Mouse (Mus musculus) limb, embryonic 11.5 days (tissue): ENCODE measurements around the gene Diras2. TPM values are rescaled to one million over a fixed set of nuclear protein-coding genes. Genes with fewer than 3 reads are reported as not detected.

Experiments
- ATAC-seq: fragments of 200-750 bp; cut with Nextera tagmentation; 2 replicates; pipeline ENCODE4 v1.8.0; 2017; ENCODE audit warnings: low read depth; ENCODE audit not compliant: insufficient number of reproducible peaks, low FRiP score, low TSS enrichment
- DNase-seq: peaks from one replicate; pipeline ENCODE4 v3.0.0-alpha.2; 2015; ENCODE audit warnings: low spot score
- H3K27ac ChIP-seq: fragments of 300-500 bp; sonication (generic); replicated peaks from 2 replicates; pipeline ENCODE4 v1.5.1; 2014; ENCODE audit warnings: low read depth, mild to moderate bottlenecking, low read length
- H3K27me3 ChIP-seq: fragments of 300-500 bp; sonication (generic); 2 replicates; pipeline ENCODE4 v1.6.1; 2014; ENCODE audit warnings: mild to moderate bottlenecking, low read length, mixed read lengths; ENCODE audit not compliant: control insufficient read depth, insufficient read depth
- H3K36me3 ChIP-seq: fragments of 300-500 bp; sonication (generic); 2 replicates; pipeline ENCODE4 v1.6.1; 2014; ENCODE audit warnings: mild to moderate bottlenecking, low read length, moderate library complexity, mixed read lengths; ENCODE audit not compliant: control insufficient read depth, insufficient read depth
- H3K4me1 ChIP-seq: fragments of 300-500 bp; sonication (generic); 2 replicates; pipeline ENCODE4 v1.6.1; 2014; ENCODE audit warnings: low read length, mixed read lengths; ENCODE audit not compliant: control insufficient read depth, insufficient read depth
- H3K4me2 ChIP-seq: fragments of 300-500 bp; sonication (generic); 2 replicates; pipeline ENCODE4 v1.6.1; 2014; ENCODE audit warnings: low read depth, mild to moderate bottlenecking, moderate library complexity; ENCODE audit not compliant: severe bottlenecking
- H3K4me3 ChIP-seq: fragments of 300-500 bp; sonication (generic); 2 replicates; pipeline ENCODE4 v1.5.1; 2014; ENCODE audit warnings: low read depth, low read length
- H3K9ac ChIP-seq: fragments of 300-500 bp; sonication (generic); 2 replicates; pipeline ENCODE4 v1.6.1; 2014; ENCODE audit warnings: mild to moderate bottlenecking, low read length
- H3K9me3 ChIP-seq: fragments of 300-500 bp; sonication (generic); 2 replicates; pipeline ENCODE4 v1.6.1; 2016; ENCODE audit warnings: low read length; ENCODE audit not compliant: control insufficient read depth
- WGBS: fragments of 180-500 bp; shearing (Covaris S2); extraction: QIAGEN DNeasy Blood & Tissue Kit; methylation state at CpG from one replicate; pipeline ENCODE4 v1.1.7; 2014; 5-methylcytosine and 5-hydroxymethylcytosine counted together
- polyA plus RNA-seq: library from polyadenylated mRNA; unstranded; fragments of >200 nt; fragmentation: Nextera tagmentation; extraction: Ambion mirVana; gene quantifications from 2 replicates; pipeline ENCODE4 v1.2.1, GENCODE M21; 2014

The Diras2 gene
- polyA plus RNA-seq, 1 experiment from 2014 or later = 0.03 TPM

- WGBS = 95% methylated on average over 4 of the region's 4 CpGs
- DNase-seq (no peak), ATAC-seq (no peak)
- Histone ChIP-seq H3K9ac (no peak overlapping the region), H3K27ac (no peak overlapping the region), H3K27me3 (no peaks in the 10 kb centered on the region), H3K36me3 (no peaks in the 10 kb centered on the region), H3K4me1 (no peaks in the 10 kb centered on the region), H3K4me2 (no peak overlapping the region), H3K4me3 (no peak overlapping the region), H3K9me3 (no peaks in the 10 kb centered on the region)
Observed at GRCm38 (mm10) chr13:52518377-52518776, 12.7 kb downstream of the Diras2 start.

DNA sequence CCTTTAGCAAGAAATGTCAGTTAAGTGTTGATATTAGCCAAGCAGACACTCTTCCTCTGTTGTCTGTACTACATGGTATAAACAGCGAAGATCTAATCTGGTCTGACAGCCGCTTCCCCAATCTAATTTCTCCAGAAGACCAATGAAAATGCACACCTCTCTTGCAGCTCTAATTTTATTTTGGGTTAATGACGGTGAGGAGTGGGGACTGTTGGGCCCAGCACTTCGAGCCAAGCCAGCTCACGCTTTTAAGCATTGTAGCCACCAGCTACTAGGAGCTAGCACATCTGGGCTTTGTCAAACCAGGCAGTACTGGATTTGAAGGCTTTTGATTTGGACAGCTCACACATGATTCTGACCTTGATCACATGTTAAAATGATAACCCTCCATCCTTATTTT is 14.1 kb downstream of the Diras2 start:
- no peaks in the 10 kb centered on the region for H3K4me1 ChIP-seq
- no peak overlapping the region for H3K4me3 ChIP-seq
- H3K9me3 ChIP-seq = no peaks in the 10 kb centered on the region
- ATAC-seq (no peak), DNase-seq (no peak)
- no peak overlapping the region for H3K4me2 ChIP-seq
- WGBS = 78% methylated on average over 5 of the region's 5 CpGs
- H3K27me3 ChIP-seq = no peaks in the 10 kb centered on the region
- H3K36me3 ChIP-seq = no peaks in the 10 kb centered on the region
- no peak overlapping the region for H3K9ac ChIP-seq
- H3K27ac ChIP-seq = no peak overlapping the region

DNA sequence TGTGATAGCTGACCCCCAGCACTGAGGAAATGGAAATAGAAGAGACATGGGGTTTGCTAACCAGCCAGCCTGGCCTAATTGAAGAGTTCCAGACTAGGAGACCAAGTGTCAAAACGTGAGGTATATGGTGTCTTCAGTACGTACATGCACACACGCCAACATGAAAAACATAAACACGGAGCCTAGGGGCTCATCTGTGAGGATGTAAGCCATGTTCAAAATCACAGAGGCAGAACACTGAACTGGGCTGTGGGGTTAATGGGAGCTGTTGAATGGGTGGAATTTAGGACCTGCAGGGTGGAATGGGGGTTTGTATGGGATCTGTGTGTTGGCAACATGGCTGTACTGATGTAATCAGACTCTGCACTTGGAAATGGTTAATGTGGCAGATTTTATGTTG is 14.5 kb downstream of the Diras2 start:
- ATAC-seq (no peak), DNase-seq (no peak)
- Histone ChIP-seq H3K4me2 (no peak overlapping the region), H3K9ac (no peak overlapping the region), H3K27me3 (no peaks in the 10 kb centered on the region), H3K27ac (no peak overlapping the region), H3K4me1 (no peaks in the 10 kb centered on the region), H3K9me3 (no peaks in the 10 kb centered on the region), H3K4me3 (no peak overlapping the region), H3K36me3 (no peaks in the 10 kb centered on the region)
- WGBS = 89% methylated on average over 4 of the region's 4 CpGs

DNA sequence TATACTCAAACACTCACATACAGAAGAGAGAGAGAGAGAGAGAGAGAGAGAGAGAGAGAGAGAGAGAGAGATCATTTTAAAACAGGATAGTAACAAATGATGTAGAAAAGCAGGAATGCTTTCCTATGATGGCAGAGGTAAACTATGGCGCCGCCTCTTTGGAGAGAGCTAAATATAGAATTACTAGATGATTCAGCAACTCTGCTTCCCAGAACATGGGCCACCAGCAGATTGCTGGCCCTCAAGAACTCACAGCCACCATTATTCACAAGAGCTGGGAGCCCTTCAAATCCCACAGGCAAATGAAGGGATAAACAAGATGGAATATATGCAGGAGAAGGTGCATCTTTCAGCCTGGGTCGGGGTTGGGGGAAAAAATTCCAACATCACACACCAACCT is 15.0 kb downstream of the Diras2 start:
- no peak overlapping the region for H3K4me3 ChIP-seq
- DNase-seq (no peak), ATAC-seq (no peak)
- H3K9ac ChIP-seq = no peak overlapping the region
- H3K4me2 ChIP-seq = no peak overlapping the region
- no peak overlapping the region for H3K27ac ChIP-seq
- H3K27me3 ChIP-seq = no peaks in the 10 kb centered on the region
- H3K4me1 ChIP-seq = no peaks in the 10 kb centered on the region
- no peaks in the 10 kb centered on the region for H3K9me3 ChIP-seq
- WGBS = 84% methylated on average over 3 of the region's 3 CpGs
- H3K36me3 ChIP-seq = no peaks in the 10 kb centered on the region

- no peaks in the 10 kb centered on the region for H3K27me3 ChIP-seq
- H3K27ac ChIP-seq = no peak overlapping the region
- DNase-seq (no peak), ATAC-seq (no peak)
- H3K4me3 ChIP-seq = no peak overlapping the region
- no peak overlapping the region for H3K9ac ChIP-seq
- WGBS = 82% methylated on average over 3 of the region's 3 CpGs
- no peak overlapping the region for H3K4me2 ChIP-seq
- no peaks in the 10 kb centered on the region for H3K9me3 ChIP-seq
- H3K4me1 ChIP-seq = no peaks in the 10 kb centered on the region
- H3K36me3 ChIP-seq = no peaks in the 10 kb centered on the region
Observed at GRCm38 (mm10) chr13:52513554-52513953, 17.5 kb downstream of the Diras2 start.

GRCm38 (mm10) chr13:52512356-52512755 is 18.7 kb downstream of the Diras2 start:
- no peak overlapping the region for H3K9ac ChIP-seq
- no peak for ATAC-seq
- H3K4me1 ChIP-seq = no peaks in the 10 kb centered on the region
- H3K27me3 ChIP-seq = no peaks in the 10 kb centered on the region
- H3K4me3 ChIP-seq = no peak overlapping the region
- no peak overlapping the region for H3K4me2 ChIP-seq
- no peaks in the 10 kb centered on the region for H3K36me3 ChIP-seq
- no peak overlapping the region for H3K27ac ChIP-seq
- DNase-seq = no peak
- H3K9me3 ChIP-seq = no peaks in the 10 kb centered on the region
- WGBS = 75% methylated on average over 5 of the region's 5 CpGs

DNA sequence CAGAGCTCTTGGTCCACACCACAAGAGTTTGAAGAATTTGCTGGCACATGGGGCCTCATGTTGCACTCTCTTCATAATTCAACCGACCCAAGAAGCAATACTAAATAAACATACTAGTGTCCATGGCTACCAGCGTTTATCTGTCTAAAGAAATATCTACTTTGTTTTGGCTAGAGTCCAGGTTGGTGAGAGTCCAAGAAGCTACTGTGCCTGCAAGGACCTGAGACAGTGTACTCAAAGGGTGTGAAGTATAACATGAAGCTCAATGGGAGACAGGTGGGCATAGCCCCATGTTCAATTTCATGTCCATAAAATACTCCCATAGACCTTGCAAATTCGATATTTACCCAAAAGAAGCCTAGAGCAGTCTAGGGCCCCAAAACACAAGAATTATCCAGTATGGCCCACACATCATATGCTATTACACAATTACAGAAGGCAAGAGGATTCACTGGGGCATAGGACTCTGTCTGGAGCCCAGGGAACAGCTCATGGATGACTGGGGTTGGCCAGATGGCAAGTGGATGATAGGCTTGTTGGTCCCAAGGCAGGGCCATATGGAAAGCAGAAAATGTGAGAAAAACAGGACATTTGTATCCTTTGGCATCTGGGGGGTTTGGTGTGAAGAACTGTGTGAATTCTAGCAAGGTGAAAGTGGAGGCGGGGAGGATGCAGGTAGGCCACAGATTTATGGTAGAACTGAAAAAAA is 20.8 kb downstream of the Diras2 start:
- no peak overlapping the region for H3K9ac ChIP-seq
- no peak overlapping the region for H3K4me2 ChIP-seq
- no peaks in the 10 kb centered on the region for H3K4me1 ChIP-seq
- ATAC-seq = no peak
- H3K4me3 ChIP-seq = no peak overlapping the region
- DNase-seq = no peak
- no peaks in the 10 kb centered on the region for H3K9me3 ChIP-seq
- WGBS = 89% methylated on average over 4 of the region's 4 CpGs
- no peak overlapping the region for H3K27ac ChIP-seq
- no peaks in the 10 kb centered on the region for H3K27me3 ChIP-seq
- H3K36me3 ChIP-seq = no peaks in the 10 kb centered on the region

DNA sequence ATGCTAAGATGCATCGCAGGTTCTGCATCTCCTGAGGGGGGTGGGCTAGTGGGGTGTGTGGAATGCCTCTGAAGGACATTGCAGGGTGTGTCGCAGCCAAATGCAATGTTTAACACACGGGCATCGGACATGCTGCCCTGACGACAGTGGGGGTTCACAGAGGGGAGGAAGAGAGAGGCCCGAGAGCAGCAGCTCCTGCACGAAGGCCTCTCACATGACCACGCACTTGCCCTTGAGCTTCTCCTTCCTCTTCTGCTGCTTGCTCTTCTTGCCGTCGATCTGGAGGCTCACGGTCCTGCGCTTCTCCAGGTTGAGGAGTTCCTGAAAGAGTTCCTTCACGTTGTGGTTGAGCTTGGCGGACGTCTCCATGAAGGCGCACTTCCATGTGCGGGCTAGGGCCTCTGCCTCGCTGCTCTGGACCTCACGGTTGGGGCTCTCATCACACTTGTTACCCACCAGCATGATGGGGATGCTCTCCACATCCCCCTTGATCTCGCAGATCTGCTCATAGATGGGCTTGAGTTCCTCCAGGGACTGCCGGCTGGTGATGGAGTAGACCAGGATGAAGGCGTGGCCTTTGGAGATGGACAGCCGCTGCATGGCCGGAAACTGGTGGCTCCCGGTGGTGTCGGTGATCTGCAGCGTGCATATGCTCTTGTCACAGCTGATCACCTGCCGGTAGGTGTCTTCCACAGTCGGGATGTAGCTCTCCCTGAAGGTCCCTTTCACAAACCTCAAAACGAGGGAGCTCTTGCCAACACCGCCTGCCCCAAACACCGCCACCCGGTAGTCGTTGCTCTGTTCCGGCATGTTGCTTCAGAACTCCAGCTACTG is 23.4 kb downstream of the Diras2 start:
- no peak overlapping the region for H3K4me2 ChIP-seq
- no peak overlapping the region for H3K4me3 ChIP-seq
- H3K9me3 ChIP-seq = no peaks in the 10 kb centered on the region
- no peak for ATAC-seq
- no peak for DNase-seq
- no peaks in the 10 kb centered on the region for H3K4me1 ChIP-seq
- H3K27me3 ChIP-seq = no peaks in the 10 kb centered on the region
- no peak overlapping the region for H3K27ac ChIP-seq
- H3K36me3 ChIP-seq = no peaks in the 10 kb centered on the region
- H3K9ac ChIP-seq = no peak overlapping the region
- WGBS = 89% methylated on average over 34 of the region's 35 CpGs
